Mouse (Mus musculus): Measurements from ENCODE around the gene Tesc. TPM values are rescaled to one million over a fixed set of nuclear protein-coding genes. Genes with fewer than 3 reads are reported as not detected.

The Tesc gene
- polyA plus RNA-seq, 1 experiment from 2014 or later = 3.4 TPM

- Histone ChIP-seq H3K4me2 (ENCODE audit: low read depth, low read length) (no peak overlapping the region), H3K4me1 (ENCODE audit: control insufficient read depth, insufficient read depth, low read length) (no peaks in the 10 kb centered on the region), H3K27ac (replicated peaks; ENCODE audit: low read depth, low read length) (no peak overlapping the region), H3K4me3 (ENCODE audit: low read depth, low read length) (no peak overlapping the region), H3K36me3 (replicated peaks; ENCODE audit: control insufficient read depth, insufficient read depth, low read depth, low read length) (peaks cover 38% of the 10 kb centered on the region), H3K9me3 (replicated peaks; ENCODE audit: control insufficient read depth, low read length) (no peaks in the 10 kb centered on the region), H3K9ac (replicated peaks; ENCODE audit: low read length) (no peak overlapping the region), H3K27me3 (ENCODE audit: control insufficient read depth, insufficient read depth, low read length) (no peaks in the 10 kb centered on the region)
- DNase-seq (ENCODE audit: low spot score) (no peak), ATAC-seq (replicated peaks; ENCODE audit: insufficient number of reproducible peaks, low FRiP score, low TSS enrichment, low read depth) (no peak)
- WGBS = 71% methylated on average over 11 of the region's 11 CpGs
Observed at GRCm38 (mm10) chr5:117999584-117999983, 28.0 kb upstream of the Tesc start.

- DNase-seq (ENCODE audit: low spot score) (peak; percentile 77), ATAC-seq (replicated peaks; ENCODE audit: insufficient number of reproducible peaks, low FRiP score, low TSS enrichment, low read depth) (no peak; the same call in 1 of the 2 replicates)
- Histone ChIP-seq H3K27ac (replicated peaks; ENCODE audit: low read depth, low read length) (no peak overlapping the region), H3K4me3 (ENCODE audit: low read depth, low read length) (no peak overlapping the region), H3K27me3 (ENCODE audit: control insufficient read depth, insufficient read depth, low read length) (no peaks in the 10 kb centered on the region), H3K36me3 (replicated peaks; ENCODE audit: control insufficient read depth, insufficient read depth, low read depth, low read length) (peaks cover 28% of the 10 kb centered on the region), H3K4me1 (ENCODE audit: control insufficient read depth, insufficient read depth, low read length) (no peaks in the 10 kb centered on the region), H3K4me2 (ENCODE audit: low read depth, low read length) (no peak overlapping the region), H3K9me3 (replicated peaks; ENCODE audit: control insufficient read depth, low read length) (no peaks in the 10 kb centered on the region), H3K9ac (replicated peaks; ENCODE audit: low read length) (no peak overlapping the region)
- WGBS = 37% methylated on average over 9 of the region's 9 CpGs
Observed at GRCm38 (mm10) chr5:118002059-118002458, 25.5 kb upstream of the Tesc start.

GRCm38 (mm10) chr5:118004619-118005018 lies 22.9 kb upstream of the Tesc start:
- Histone ChIP-seq H3K9ac (replicated peaks; ENCODE audit: low read length) (no peak overlapping the region), H3K27ac (replicated peaks; ENCODE audit: low read depth, low read length) (no peak overlapping the region), H3K9me3 (replicated peaks; ENCODE audit: control insufficient read depth, low read length) (no peaks in the 10 kb centered on the region), H3K36me3 (replicated peaks; ENCODE audit: control insufficient read depth, insufficient read depth, low read depth, low read length) (peaks cover 19% of the 10 kb centered on the region), H3K4me2 (ENCODE audit: low read depth, low read length) (no peak overlapping the region), H3K27me3 (ENCODE audit: control insufficient read depth, insufficient read depth, low read length) (no peaks in the 10 kb centered on the region), H3K4me3 (ENCODE audit: low read depth, low read length) (no peak overlapping the region), H3K4me1 (ENCODE audit: control insufficient read depth, insufficient read depth, low read length) (no peaks in the 10 kb centered on the region)
- 69% methylated on average over 8 of the region's 8 CpGs for WGBS
- ATAC-seq (replicated peaks; ENCODE audit: insufficient number of reproducible peaks, low FRiP score, low TSS enrichment, low read depth) (no peak), DNase-seq (ENCODE audit: low spot score) (peak; percentile 67)

DNA sequence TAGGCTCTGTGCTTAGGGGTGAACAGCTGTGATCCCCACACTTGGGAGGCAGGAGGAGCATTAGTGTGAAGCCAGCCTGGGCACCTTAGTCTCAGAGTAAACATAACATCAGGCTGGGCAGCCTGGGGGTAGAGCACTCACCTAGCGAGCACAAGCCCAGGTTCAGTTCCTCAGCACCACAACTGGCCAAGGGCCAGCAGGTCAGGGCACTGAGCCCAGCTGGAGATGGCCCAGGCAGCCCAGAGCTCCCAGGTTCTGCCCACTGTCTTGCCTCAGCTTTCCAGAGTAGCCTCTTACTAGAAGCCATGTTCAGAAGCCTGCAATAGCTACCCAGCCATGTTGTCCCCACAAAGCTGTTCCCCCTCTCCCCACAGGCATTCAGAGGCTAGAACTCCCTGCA lies 21.8 kb upstream of the Tesc start:
- peaks cover 19% of the 10 kb centered on the region for H3K36me3 ChIP-seq (replicated peaks; ENCODE audit: control insufficient read depth, insufficient read depth, low read depth, low read length)
- H3K4me3 ChIP-seq (ENCODE audit: low read depth, low read length) = no peak overlapping the region
- no peaks in the 10 kb centered on the region for H3K9me3 ChIP-seq (replicated peaks; ENCODE audit: control insufficient read depth, low read length)
- no peaks in the 10 kb centered on the region for H3K27me3 ChIP-seq (ENCODE audit: control insufficient read depth, insufficient read depth, low read length)
- H3K9ac ChIP-seq (replicated peaks; ENCODE audit: low read length) = no peak overlapping the region
- DNase-seq (ENCODE audit: low spot score) (no peak), ATAC-seq (replicated peaks; ENCODE audit: insufficient number of reproducible peaks, low FRiP score, low TSS enrichment, low read depth) (no peak)
- H3K4me1 ChIP-seq (ENCODE audit: control insufficient read depth, insufficient read depth, low read length) = no peaks in the 10 kb centered on the region
- H3K4me2 ChIP-seq (ENCODE audit: low read depth, low read length) = no peak overlapping the region
- H3K27ac ChIP-seq (replicated peaks; ENCODE audit: low read depth, low read length) = no peak overlapping the region
- 100% methylated on average over 1 of the region's 1 CpGs for WGBS

- ATAC-seq (replicated peaks; ENCODE audit: insufficient number of reproducible peaks, low FRiP score, low TSS enrichment, low read depth) (no peak), DNase-seq (ENCODE audit: low spot score) (no peak)
- H3K4me1 ChIP-seq (ENCODE audit: control insufficient read depth, insufficient read depth, low read length) = no peaks in the 10 kb centered on the region
- no peak overlapping the region for H3K4me2 ChIP-seq (ENCODE audit: low read depth, low read length)
- H3K9ac ChIP-seq (replicated peaks; ENCODE audit: low read length) = no peak overlapping the region
- 94% methylated on average over 13 of the region's 13 CpGs for WGBS
- H3K27ac ChIP-seq (replicated peaks; ENCODE audit: low read depth, low read length) = no peak overlapping the region
- no peak overlapping the region for H3K4me3 ChIP-seq (ENCODE audit: low read depth, low read length)
- H3K27me3 ChIP-seq (ENCODE audit: control insufficient read depth, insufficient read depth, low read length) = no peaks in the 10 kb centered on the region
- peaks cover 2% of the 10 kb centered on the region for H3K36me3 ChIP-seq (replicated peaks; ENCODE audit: control insufficient read depth, insufficient read depth, low read depth, low read length)
- no peaks in the 10 kb centered on the region for H3K9me3 ChIP-seq (replicated peaks; ENCODE audit: control insufficient read depth, low read length)
Observed at GRCm38 (mm10) chr5:118008344-118008743, 19.2 kb upstream of the Tesc start.

- no peak overlapping the region for H3K4me2 ChIP-seq (ENCODE audit: low read depth, low read length)
- no peaks in the 10 kb centered on the region for H3K9me3 ChIP-seq (replicated peaks; ENCODE audit: control insufficient read depth, low read length)
- H3K27me3 ChIP-seq (ENCODE audit: control insufficient read depth, insufficient read depth, low read length) = no peaks in the 10 kb centered on the region
- DNase-seq (ENCODE audit: low spot score) = no peak
- H3K4me3 ChIP-seq (ENCODE audit: low read depth, low read length) = no peak overlapping the region
- H3K36me3 ChIP-seq (replicated peaks; ENCODE audit: control insufficient read depth, insufficient read depth, low read depth, low read length) = no peaks in the 10 kb centered on the region; the same call in 1 of the 2 replicates
- H3K9ac ChIP-seq (replicated peaks; ENCODE audit: low read length) = no peak overlapping the region
- WGBS = 83% methylated on average over 7 of the region's 7 CpGs
- no peak overlapping the region for H3K27ac ChIP-seq (replicated peaks; ENCODE audit: low read depth, low read length)
- H3K4me1 ChIP-seq (ENCODE audit: control insufficient read depth, insufficient read depth, low read length) = no peaks in the 10 kb centered on the region
- no peak for ATAC-seq (replicated peaks; ENCODE audit: insufficient number of reproducible peaks, low FRiP score, low TSS enrichment, low read depth)
Observed at GRCm38 (mm10) chr5:118010872-118011271, 16.7 kb upstream of the Tesc start.

GRCm38 (mm10) chr5:118011796-118012195 lies 15.7 kb upstream of the Tesc start:
- DNase-seq (ENCODE audit: low spot score) (no peak), ATAC-seq (replicated peaks; ENCODE audit: insufficient number of reproducible peaks, low FRiP score, low TSS enrichment, low read depth) (no peak)
- Histone ChIP-seq H3K4me2 (ENCODE audit: low read depth, low read length) (no peak overlapping the region), H3K27ac (replicated peaks; ENCODE audit: low read depth, low read length) (no peak overlapping the region), H3K27me3 (ENCODE audit: control insufficient read depth, insufficient read depth, low read length) (no peaks in the 10 kb centered on the region), H3K36me3 (replicated peaks; ENCODE audit: control insufficient read depth, insufficient read depth, low read depth, low read length) (no peaks in the 10 kb centered on the region; the same call in 1 of the 2 replicates), H3K4me3 (ENCODE audit: low read depth, low read length) (no peak overlapping the region), H3K9me3 (replicated peaks; ENCODE audit: control insufficient read depth, low read length) (no peaks in the 10 kb centered on the region), H3K9ac (replicated peaks; ENCODE audit: low read length) (no peak overlapping the region), H3K4me1 (ENCODE audit: control insufficient read depth, insufficient read depth, low read length) (no peaks in the 10 kb centered on the region)
- WGBS = 77% methylated on average over 7 of the region's 7 CpGs

DNA sequence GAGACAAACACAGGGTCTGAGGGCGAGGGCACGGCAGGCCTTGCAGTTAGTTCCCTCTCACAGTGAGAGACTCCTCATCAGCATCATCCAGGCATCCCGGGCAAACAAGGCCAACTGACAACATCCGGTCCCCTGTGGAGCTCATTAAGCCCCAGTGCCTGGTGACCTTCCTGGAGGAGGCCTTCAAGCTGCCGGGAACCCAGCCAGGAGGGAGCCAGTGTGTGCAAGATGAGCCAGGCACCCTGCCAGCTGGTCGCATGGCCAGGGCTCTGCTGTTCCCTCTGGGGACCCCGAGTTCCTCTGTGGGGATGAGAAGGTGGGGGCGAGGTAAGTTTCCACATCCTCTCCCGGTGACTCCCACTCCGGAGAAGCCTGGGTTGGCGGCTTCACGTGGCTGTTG lies 12.5 kb upstream of the Tesc start:
- Histone ChIP-seq H3K9ac (replicated peaks; ENCODE audit: low read length) (no peak overlapping the region; the same call in 1 of the 2 replicates), H3K27ac (replicated peaks; ENCODE audit: low read depth, low read length) (no peak overlapping the region), H3K4me1 (ENCODE audit: control insufficient read depth, insufficient read depth, low read length) (no peaks in the 10 kb centered on the region), H3K4me3 (ENCODE audit: low read depth, low read length) (no peak overlapping the region), H3K27me3 (ENCODE audit: control insufficient read depth, insufficient read depth, low read length) (no peaks in the 10 kb centered on the region), H3K36me3 (replicated peaks; ENCODE audit: control insufficient read depth, insufficient read depth, low read depth, low read length) (no peaks in the 10 kb centered on the region), H3K9me3 (replicated peaks; ENCODE audit: control insufficient read depth, low read length) (no peaks in the 10 kb centered on the region), H3K4me2 (ENCODE audit: low read depth, low read length) (no peak overlapping the region)
- ATAC-seq (replicated peaks; ENCODE audit: insufficient number of reproducible peaks, low FRiP score, low TSS enrichment, low read depth) = no peak
- 18% methylated on average over 12 of the region's 12 CpGs for whole genome bisulfite sequencing
- no peak for DNase-seq (ENCODE audit: low spot score)

All from embryonic facial prominence, embryonic 11.5 days (tissue).